Mouse (Mus musculus) myocyte (in vitro differentiated cells): ENCODE data around the gene Homer3.

Experiments
- MAX ChIP-seq: IDR thresholded peaks from one replicate; pipeline ENCODE4 v1.6.1; 2011; ENCODE audit warnings: low read depth, mild to moderate bottlenecking, control low read depth
- POLR2A ChIP-seq: IDR thresholded peaks from one replicate; pipeline ENCODE4 v1.6.1; 2011; ENCODE audit warnings: low read depth, mild to moderate bottlenecking, control low read depth, moderate library complexity; ENCODE audit not compliant: insufficient read length
- POLR2AphosphoS2 ChIP-seq: IDR thresholded peaks from one replicate; pipeline ENCODE4 v1.6.1; 2011; ENCODE audit warnings: low read depth, control low read depth; ENCODE audit not compliant: insufficient read length
- TCF12 ChIP-seq: IDR thresholded peaks from one replicate; pipeline ENCODE4 v1.6.1; 2011; ENCODE audit warnings: mild to moderate bottlenecking, control low read depth; ENCODE audit not compliant: poor library complexity, insufficient read depth, severe bottlenecking

DNA sequence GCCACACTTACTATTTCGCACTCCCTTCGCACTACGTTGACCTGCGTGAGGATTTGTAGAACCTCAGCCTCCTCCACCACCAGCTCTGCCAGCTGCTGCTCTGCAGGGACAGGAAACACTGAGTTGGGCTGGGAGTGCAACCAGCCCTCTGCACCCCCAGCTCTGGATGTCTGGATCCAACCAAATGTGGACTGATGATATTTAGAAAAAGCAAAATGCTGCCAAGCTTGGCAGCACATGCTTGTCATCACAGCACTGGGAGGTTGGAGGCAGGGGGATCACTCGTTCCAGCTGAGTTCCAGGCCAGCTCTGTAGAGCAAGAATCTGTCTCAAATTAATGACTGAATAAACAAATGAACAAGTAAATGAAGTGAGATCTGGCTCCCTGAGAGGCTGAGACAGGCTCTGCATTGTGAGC is 11.4 kb downstream of the Homer3 start:
- TF ChIP-seq POLR2A = no peak
- no peak for TF ChIP-seq TCF12
- TF ChIP-seq POLR2AphosphoS2 = peak; percentile 56
- no peak for TF ChIP-seq MAX
